Mouse (Mus musculus): ENCODE measurements around the gene Med9. TPM values are rescaled to one million over a fixed set of nuclear protein-coding genes. Genes with fewer than 3 reads are reported as not detected.

Gene Med9
- polyA plus RNA-seq, 1 experiment from 2014 or later = 36.1 TPM

DNA sequence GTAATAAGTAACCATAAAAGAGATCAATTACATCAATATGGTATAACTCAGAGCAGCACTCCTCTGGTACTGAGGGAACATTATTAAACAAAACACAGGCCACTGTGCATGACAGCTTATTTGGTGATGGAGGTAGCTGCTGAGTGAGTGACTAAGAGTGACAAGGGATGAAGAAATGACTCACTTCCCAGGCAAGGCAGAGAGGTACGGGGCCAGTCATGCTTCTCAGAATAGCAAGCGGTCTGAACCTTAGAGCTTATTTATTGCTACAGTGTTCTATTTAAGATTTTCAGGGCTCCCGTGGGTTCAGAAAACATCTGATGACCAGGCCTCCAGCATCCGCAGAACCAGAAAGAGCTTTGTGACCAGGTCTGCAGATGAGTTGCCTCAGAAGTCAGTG is 34.3 kb upstream of the Med9 start:
- no peak overlapping the region for H3K9ac ChIP-seq
- H3K4me3 ChIP-seq (replicated peaks; ENCODE audit: low read length) = no peak overlapping the region
- no peaks in the 10 kb centered on the region for H3K27me3 ChIP-seq (ENCODE audit: control insufficient read depth, insufficient read depth, low read length)
- no peak overlapping the region for H3K4me2 ChIP-seq (replicated peaks)
- no peaks in the 10 kb centered on the region for H3K4me1 ChIP-seq (replicated peaks; ENCODE audit: control insufficient read depth, insufficient read depth, low read length)
- 88% methylated on average over 4 of the region's 4 CpGs for WGBS
- no peak overlapping the region for H3K27ac ChIP-seq
- no peak for ATAC-seq (ENCODE audit: low FRiP score)
- H3K9me3 ChIP-seq (ENCODE audit: control insufficient read depth, low read length) = no peaks in the 10 kb centered on the region
- DNase-seq (ENCODE audit: low spot score) = no peak
- no peaks in the 10 kb centered on the region for H3K36me3 ChIP-seq (replicated peaks; ENCODE audit: control insufficient read depth, insufficient read depth)

DNA sequence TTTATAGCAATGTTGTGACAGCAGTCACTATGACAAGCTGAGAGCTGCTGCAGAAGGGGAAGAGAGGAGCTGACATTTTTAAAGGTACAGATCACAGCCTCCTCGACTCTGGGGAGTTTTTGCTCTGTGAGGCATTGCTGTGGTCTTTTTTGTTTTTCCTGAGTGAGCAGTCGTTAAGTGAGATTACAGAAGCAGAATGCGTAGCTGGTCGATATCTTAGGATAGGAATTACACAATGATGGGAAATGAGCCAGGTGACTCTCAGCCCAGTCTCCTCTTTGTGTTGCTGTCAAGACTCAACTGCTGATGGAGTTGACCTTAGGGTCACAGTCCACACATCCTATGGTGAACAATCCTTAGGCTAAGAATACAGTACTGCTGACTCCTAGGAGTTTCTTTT is 30.0 kb upstream of the Med9 start:
- no peaks in the 10 kb centered on the region for H3K9me3 ChIP-seq (ENCODE audit: control insufficient read depth, low read length)
- no peaks in the 10 kb centered on the region for H3K27me3 ChIP-seq (ENCODE audit: control insufficient read depth, insufficient read depth, low read length)
- ATAC-seq (ENCODE audit: low FRiP score) (no peak), DNase-seq (ENCODE audit: low spot score) (no peak)
- H3K4me2 ChIP-seq (replicated peaks) = no peak overlapping the region
- no peak overlapping the region for H3K27ac ChIP-seq
- H3K36me3 ChIP-seq (replicated peaks; ENCODE audit: control insufficient read depth, insufficient read depth) = no peaks in the 10 kb centered on the region
- H3K4me1 ChIP-seq (replicated peaks; ENCODE audit: control insufficient read depth, insufficient read depth, low read length) = no peaks in the 10 kb centered on the region
- WGBS = 51% methylated on average over 4 of the region's 4 CpGs
- H3K9ac ChIP-seq = no peak overlapping the region
- H3K4me3 ChIP-seq (replicated peaks; ENCODE audit: low read length) = no peak overlapping the region

DNA sequence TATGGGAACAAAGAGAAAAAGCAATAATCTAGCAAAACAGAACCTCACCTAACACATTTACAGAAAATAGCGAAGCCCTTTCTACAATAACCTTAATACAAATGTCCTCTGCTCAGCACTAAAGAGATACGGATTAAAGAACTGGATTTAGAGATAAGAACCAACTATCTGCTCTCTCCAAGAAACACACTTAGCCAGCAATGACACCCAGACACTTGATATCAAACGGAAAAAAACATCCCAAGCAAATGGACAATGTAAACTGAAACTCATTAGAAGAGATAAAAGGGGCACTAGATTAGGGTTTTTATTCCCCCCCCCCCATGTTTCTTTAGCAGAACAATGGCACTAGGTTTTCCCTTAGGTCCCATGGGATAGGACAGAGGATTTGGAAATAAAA is 28.6 kb upstream of the Med9 start:
- no peak for ATAC-seq (ENCODE audit: low FRiP score)
- Histone ChIP-seq H3K4me2 (replicated peaks) (no peak overlapping the region), H3K4me3 (replicated peaks; ENCODE audit: low read length) (no peak overlapping the region), H3K9me3 (ENCODE audit: control insufficient read depth, low read length) (no peaks in the 10 kb centered on the region), H3K36me3 (replicated peaks; ENCODE audit: control insufficient read depth, insufficient read depth) (no peaks in the 10 kb centered on the region), H3K4me1 (replicated peaks; ENCODE audit: control insufficient read depth, insufficient read depth, low read length) (no peaks in the 10 kb centered on the region), H3K27me3 (ENCODE audit: control insufficient read depth, insufficient read depth, low read length) (no peaks in the 10 kb centered on the region), H3K27ac (no peak overlapping the region), H3K9ac (no peak overlapping the region)
- no peak for DNase-seq (ENCODE audit: low spot score)
- WGBS = 80% methylated on average over 3 of the region's 3 CpGs

DNA sequence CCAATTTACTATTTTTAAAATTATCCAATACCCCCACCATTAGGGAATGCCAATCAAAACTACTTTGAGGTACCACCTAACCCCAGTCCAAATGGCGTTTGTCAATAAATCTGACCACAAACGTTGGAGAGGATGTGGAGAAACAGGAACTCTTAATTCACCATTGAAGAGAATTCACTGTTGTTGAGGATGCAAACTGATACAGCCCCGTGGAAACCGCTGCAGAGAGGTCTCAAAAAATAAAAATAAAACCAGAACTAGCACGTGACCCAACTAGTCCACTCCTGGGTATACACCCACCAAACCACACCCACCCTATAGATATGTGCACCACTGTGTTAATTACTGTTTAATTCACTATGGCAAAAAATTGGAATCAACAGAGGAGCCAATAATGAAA is 27.7 kb upstream of the Med9 start:
- no peak for DNase-seq (ENCODE audit: low spot score)
- no peak for ATAC-seq (ENCODE audit: low FRiP score)
- Histone ChIP-seq H3K4me3 (replicated peaks; ENCODE audit: low read length) (no peak overlapping the region), H3K36me3 (replicated peaks; ENCODE audit: control insufficient read depth, insufficient read depth) (no peaks in the 10 kb centered on the region), H3K9me3 (ENCODE audit: control insufficient read depth, low read length) (no peaks in the 10 kb centered on the region), H3K27me3 (ENCODE audit: control insufficient read depth, insufficient read depth, low read length) (no peaks in the 10 kb centered on the region), H3K9ac (no peak overlapping the region), H3K4me1 (replicated peaks; ENCODE audit: control insufficient read depth, insufficient read depth, low read length) (no peaks in the 10 kb centered on the region), H3K27ac (no peak overlapping the region), H3K4me2 (replicated peaks) (no peak overlapping the region)
- 79% methylated on average over 5 of the region's 5 CpGs for WGBS

DNA sequence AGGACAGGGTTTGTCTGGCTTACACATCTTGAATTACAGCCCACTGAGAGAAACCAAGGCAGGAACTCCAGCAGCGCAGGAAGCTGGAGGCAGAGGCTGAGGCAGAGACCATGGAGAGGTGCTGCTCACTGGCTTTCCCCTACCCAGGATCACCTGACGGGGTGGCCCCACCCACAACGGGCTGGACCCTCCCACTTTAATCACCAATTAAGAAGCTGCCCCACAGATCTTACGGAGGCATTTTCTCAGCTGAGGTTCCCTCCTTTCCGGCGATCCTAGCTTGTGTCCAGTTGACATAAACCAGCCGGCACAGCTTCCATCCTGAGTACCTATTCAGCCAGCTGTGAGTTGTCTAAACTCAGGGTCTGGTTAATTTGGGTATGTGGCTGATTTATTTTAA is 26.7 kb upstream of the Med9 start:
- H3K4me2 ChIP-seq (replicated peaks) = no peak overlapping the region
- H3K9ac ChIP-seq = no peak overlapping the region
- 21% methylated on average over 7 of the region's 7 CpGs for WGBS
- ATAC-seq (ENCODE audit: low FRiP score) (no peak), DNase-seq (ENCODE audit: low spot score) (no peak)
- H3K9me3 ChIP-seq (ENCODE audit: control insufficient read depth, low read length) = no peaks in the 10 kb centered on the region
- no peaks in the 10 kb centered on the region for H3K27me3 ChIP-seq (ENCODE audit: control insufficient read depth, insufficient read depth, low read length)
- no peaks in the 10 kb centered on the region for H3K4me1 ChIP-seq (replicated peaks; ENCODE audit: control insufficient read depth, insufficient read depth, low read length)
- H3K27ac ChIP-seq = no peak overlapping the region
- H3K36me3 ChIP-seq (replicated peaks; ENCODE audit: control insufficient read depth, insufficient read depth) = no peaks in the 10 kb centered on the region
- H3K4me3 ChIP-seq (replicated peaks; ENCODE audit: low read length) = no peak overlapping the region

DNA sequence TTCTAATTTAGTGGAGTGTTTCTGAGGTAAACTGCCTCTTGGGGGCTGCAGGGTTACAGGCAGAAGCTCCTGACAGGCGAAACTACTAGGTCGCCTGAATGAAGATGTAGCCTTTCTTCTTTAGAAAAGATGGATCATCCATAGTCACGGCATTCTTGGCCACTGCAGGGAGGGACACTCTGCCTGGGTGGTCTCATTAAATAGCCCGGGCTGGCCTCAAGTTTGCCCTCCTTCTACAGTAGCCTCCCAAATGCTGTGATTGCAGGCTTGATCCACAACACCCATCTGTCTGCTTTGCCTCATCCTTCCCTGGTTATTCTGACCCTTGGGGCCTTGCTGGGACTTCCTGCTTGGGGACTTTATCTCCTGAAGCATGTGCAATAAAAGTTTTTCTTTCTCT is 18.0 kb upstream of the Med9 start:
- no peak for ATAC-seq (ENCODE audit: low FRiP score)
- DNase-seq (ENCODE audit: low spot score) = no peak
- H3K4me1 ChIP-seq (replicated peaks; ENCODE audit: control insufficient read depth, insufficient read depth, low read length) = 0 out of 2 replicates have a peak, but pooled peaks cover 2% of the 10 kb centered on the region
- no peaks in the 10 kb centered on the region for H3K36me3 ChIP-seq (replicated peaks; ENCODE audit: control insufficient read depth, insufficient read depth)
- H3K9ac ChIP-seq = no peak overlapping the region
- H3K27me3 ChIP-seq (ENCODE audit: control insufficient read depth, insufficient read depth, low read length) = no peaks in the 10 kb centered on the region
- H3K4me2 ChIP-seq (replicated peaks) = no peak overlapping the region
- no peaks in the 10 kb centered on the region for H3K9me3 ChIP-seq (ENCODE audit: control insufficient read depth, low read length)
- no peak overlapping the region for H3K4me3 ChIP-seq (replicated peaks; ENCODE audit: low read length)
- WGBS = 39% methylated on average over 4 of the region's 4 CpGs
- no peak overlapping the region for H3K27ac ChIP-seq

DNA sequence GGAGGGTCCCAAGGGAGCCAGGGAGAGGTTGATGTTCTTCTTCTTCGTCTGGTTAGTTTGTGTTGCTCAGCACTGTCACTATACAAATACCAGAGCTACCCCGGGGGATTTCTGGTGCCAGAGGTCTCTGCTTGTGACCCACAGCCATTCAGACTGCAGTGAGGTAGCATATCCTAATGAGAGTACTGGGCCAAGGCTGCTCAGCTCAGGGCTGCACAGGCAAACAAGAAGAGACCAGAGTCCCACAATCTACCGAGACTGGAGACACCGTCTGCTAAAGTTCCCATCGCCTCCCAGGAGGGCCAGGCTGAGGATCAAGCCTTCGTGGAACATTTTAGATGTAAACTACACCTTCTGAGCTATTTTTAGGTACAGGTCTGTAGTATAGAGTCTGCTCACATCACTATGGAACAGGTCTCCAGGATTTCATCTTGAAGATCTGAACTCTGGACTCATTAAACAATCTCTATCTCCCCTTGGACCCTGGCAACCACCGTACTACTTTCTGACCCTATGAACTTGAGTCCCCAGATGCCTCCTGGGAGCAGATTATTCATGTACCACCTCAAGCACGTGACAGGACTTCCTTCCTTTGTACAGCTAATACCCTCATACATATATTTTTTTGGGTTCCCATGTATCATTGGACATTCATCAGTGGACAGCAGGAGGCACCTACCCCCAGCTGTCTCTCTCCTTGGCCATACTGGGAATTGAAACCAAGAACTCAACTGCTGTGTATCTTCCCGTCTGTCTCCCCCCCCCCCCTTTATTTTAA is 15.3 kb upstream of the Med9 start:
- ATAC-seq (ENCODE audit: low FRiP score) = no peak
- no peaks in the 10 kb centered on the region for H3K27me3 ChIP-seq (ENCODE audit: control insufficient read depth, insufficient read depth, low read length)
- WGBS = 78% methylated on average over 9 of the region's 9 CpGs

DNA sequence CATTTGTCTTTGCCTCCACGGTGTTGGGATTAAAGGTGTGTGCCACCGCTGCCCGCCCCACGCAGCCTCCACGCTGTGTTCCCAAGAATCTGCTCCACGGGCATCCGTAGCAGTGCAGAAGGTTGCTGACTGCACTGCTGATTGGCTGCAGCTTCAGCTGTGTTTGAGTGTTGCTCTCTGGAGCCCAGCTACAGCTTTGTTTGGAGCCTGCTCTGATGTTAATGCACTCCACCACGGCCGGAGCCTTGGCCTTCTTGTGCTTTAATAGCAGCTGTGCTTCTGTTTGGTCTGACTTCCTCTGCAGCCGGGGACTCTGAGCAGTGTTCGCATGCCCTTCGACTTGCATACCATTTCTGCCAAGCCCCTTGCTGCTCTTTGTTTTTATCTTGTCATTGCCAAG is 14.1 kb upstream of the Med9 start:
- Histone ChIP-seq H3K9ac (0 out of 2 replicates have a peak overlapping the region, but pooled peaks have one; percentile 31), H3K4me1 (replicated peaks; ENCODE audit: control insufficient read depth, insufficient read depth, low read length) (0 out of 2 replicates have a peak, but pooled peaks cover 2% of the 10 kb centered on the region), H3K36me3 (replicated peaks; ENCODE audit: control insufficient read depth, insufficient read depth) (no peaks in the 10 kb centered on the region), H3K27ac (no peak overlapping the region), H3K27me3 (ENCODE audit: control insufficient read depth, insufficient read depth, low read length) (no peaks in the 10 kb centered on the region), H3K4me2 (replicated peaks) (no peak overlapping the region), H3K4me3 (replicated peaks; ENCODE audit: low read length) (no peak overlapping the region), H3K9me3 (ENCODE audit: control insufficient read depth, low read length) (no peaks in the 10 kb centered on the region)
- DNase-seq (ENCODE audit: low spot score) = peak; percentile 27
- ATAC-seq (ENCODE audit: low FRiP score) = no peak
- WGBS = 42% methylated on average over 12 of the region's 12 CpGs

More for the DNA sequence above, 15.3 kb upstream of the Med9 start:
- Histone ChIP-seq H3K9me3 (ENCODE audit: control insufficient read depth, low read length) (no peaks in the 10 kb centered on the region), H3K4me3 (replicated peaks; ENCODE audit: low read length) (no peak overlapping the region), H3K4me1 (replicated peaks; ENCODE audit: control insufficient read depth, insufficient read depth, low read length) (0 out of 2 replicates have a peak, but pooled peaks cover 2% of the 10 kb centered on the region), H3K36me3 (replicated peaks; ENCODE audit: control insufficient read depth, insufficient read depth) (no peaks in the 10 kb centered on the region), H3K4me2 (replicated peaks) (no peak overlapping the region), H3K27ac (no peak overlapping the region), H3K9ac (no peak overlapping the region)
- DNase-seq (ENCODE audit: low spot score) = no peak

DNA sequence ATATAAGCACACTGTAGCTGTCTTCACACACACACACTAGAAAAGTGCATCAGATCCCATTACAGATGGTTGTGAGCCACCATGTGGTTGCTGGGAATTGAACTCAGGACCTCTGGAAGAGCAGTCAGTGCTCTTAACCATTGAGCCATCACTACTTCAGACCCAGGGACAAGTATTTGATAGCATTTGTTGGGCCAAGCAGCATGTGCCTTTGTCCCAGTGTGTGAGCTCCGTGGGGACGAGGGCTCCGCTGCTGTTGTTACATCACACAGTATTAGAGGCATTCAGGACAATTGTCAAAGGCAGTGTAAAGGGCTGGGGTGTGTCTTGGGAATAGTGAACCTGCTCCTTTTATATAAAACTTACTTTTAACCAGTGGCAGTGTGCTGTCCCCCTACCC is 11.0 kb upstream of the Med9 start:
- H3K27me3 ChIP-seq (ENCODE audit: control insufficient read depth, insufficient read depth, low read length) = no peaks in the 10 kb centered on the region
- H3K4me1 ChIP-seq (replicated peaks; ENCODE audit: control insufficient read depth, insufficient read depth, low read length) = 0 out of 2 replicates have a peak, but pooled peaks cover 2% of the 10 kb centered on the region
- no peak overlapping the region for H3K4me2 ChIP-seq (replicated peaks)
- no peak overlapping the region for H3K4me3 ChIP-seq (replicated peaks; ENCODE audit: low read length)
- WGBS = 71% methylated on average over 3 of the region's 3 CpGs
- H3K27ac ChIP-seq = no peak overlapping the region
- DNase-seq (ENCODE audit: low spot score) (no peak), ATAC-seq (ENCODE audit: low FRiP score) (no peak)
- no peaks in the 10 kb centered on the region for H3K9me3 ChIP-seq (ENCODE audit: control insufficient read depth, low read length)
- H3K9ac ChIP-seq = no peak overlapping the region
- no peaks in the 10 kb centered on the region for H3K36me3 ChIP-seq (replicated peaks; ENCODE audit: control insufficient read depth, insufficient read depth)

Data from hindbrain, embryonic 14.5 days (tissue).